Mouse (Mus musculus) brain, embryonic 14.5 days (tissue): Measurements from ENCODE around the gene Slc35a2.

ENCODE experiments used
- CTCF ChIP-seq: fragments of 200-500 bp; IDR thresholded peaks from 2 replicates; pipeline ENCODE4 v1.5.1; 2012; ENCODE audit warnings: inconsistent platforms, mild to moderate bottlenecking, moderate library complexity, borderline replicate concordance; ENCODE audit not compliant: insufficient read depth, insufficient read length; ENCODE audit errors: extremely low read depth
- POLR2A ChIP-seq: fragments of 200-500 bp; IDR thresholded peaks from 2 replicates; pipeline ENCODE4 v1.6.1; 2012; ENCODE audit warnings: mild to moderate bottlenecking, inconsistent platforms, borderline replicate concordance; ENCODE audit not compliant: poor library complexity, insufficient read depth, insufficient read length, severe bottlenecking; ENCODE audit errors: extremely low read depth

DNA sequence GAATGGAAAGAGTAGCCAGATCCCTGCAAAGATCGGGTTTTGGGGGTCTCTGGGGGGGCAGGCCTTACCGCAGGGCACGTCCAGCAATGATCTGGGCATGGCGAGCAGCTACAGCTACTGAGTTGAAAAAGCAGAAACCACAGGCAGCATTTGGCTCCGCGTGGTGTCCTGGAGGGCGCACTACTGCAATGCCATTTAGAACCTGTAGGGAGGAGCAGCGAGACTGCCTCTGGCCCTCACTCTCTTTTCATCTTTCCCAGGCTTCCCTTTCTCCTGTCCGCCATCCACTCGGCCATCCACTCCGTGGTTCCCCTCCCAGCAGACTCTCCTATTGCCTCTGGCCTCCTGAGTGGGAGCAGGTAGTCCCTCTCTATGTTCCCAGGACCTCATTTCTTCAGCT, 53.0 kb downstream of the Slc35a2 start:
- peak; percentile 23; the same call in 1 of the 2 replicates for TF ChIP-seq CTCF
- no peak for TF ChIP-seq POLR2A
